Mouse (Mus musculus) erythroblast, embryonic 14.5 days (primary cell): Measurements from ENCODE around the gene Ergic2. TPM values are rescaled to one million over a fixed set of nuclear protein-coding genes. Genes with fewer than 3 reads are reported as not detected.

ENCODE experiments used
- H3K27me3 ChIP-seq: 2 replicates; pipeline ENCODE4 v1.6.1; 2012; ENCODE audit warnings: inconsistent platforms; ENCODE audit not compliant: control insufficient read depth
- H3K36me3 ChIP-seq: 2 replicates; pipeline ENCODE4 v1.6.1; 2012; ENCODE audit warnings: mild to moderate bottlenecking, inconsistent platforms; ENCODE audit not compliant: control insufficient read depth
- H3K4me1 ChIP-seq: 2 replicates; pipeline ENCODE4 v1.6.1; 2012; ENCODE audit warnings: inconsistent platforms; ENCODE audit not compliant: control insufficient read depth
- H3K4me3 ChIP-seq: replicated peaks from 2 replicates; pipeline ENCODE3; 2012; ENCODE audit warnings: moderate library complexity, mild to moderate bottlenecking, inconsistent platforms
- H3K9me3 ChIP-seq: 2 replicates; pipeline ENCODE4 v1.6.1; 2012; ENCODE audit warnings: low read length, inconsistent platforms, mixed read lengths; ENCODE audit not compliant: control insufficient read depth
- GATA1 ChIP-seq: IDR thresholded peaks from 2 replicates; pipeline ENCODE4 v1.6.1; 2012; ENCODE audit warnings: low read length, inconsistent platforms, mixed read lengths
- TAL1 ChIP-seq: IDR thresholded peaks from 3 replicates; pipeline ENCODE4 v1.6.1; 2012; ENCODE audit warnings: low read length, inconsistent platforms, mixed read lengths
- polyA plus RNA-seq: library from polyadenylated mRNA; stranded (reverse); fragments of >175 nt; gene quantifications from 2 replicates; pipeline ENCODE4 v1.2.3, GENCODE M21; 2012

The Ergic2 gene
- polyA plus RNA-seq, 1 experiment = 0.69 TPM

DNA sequence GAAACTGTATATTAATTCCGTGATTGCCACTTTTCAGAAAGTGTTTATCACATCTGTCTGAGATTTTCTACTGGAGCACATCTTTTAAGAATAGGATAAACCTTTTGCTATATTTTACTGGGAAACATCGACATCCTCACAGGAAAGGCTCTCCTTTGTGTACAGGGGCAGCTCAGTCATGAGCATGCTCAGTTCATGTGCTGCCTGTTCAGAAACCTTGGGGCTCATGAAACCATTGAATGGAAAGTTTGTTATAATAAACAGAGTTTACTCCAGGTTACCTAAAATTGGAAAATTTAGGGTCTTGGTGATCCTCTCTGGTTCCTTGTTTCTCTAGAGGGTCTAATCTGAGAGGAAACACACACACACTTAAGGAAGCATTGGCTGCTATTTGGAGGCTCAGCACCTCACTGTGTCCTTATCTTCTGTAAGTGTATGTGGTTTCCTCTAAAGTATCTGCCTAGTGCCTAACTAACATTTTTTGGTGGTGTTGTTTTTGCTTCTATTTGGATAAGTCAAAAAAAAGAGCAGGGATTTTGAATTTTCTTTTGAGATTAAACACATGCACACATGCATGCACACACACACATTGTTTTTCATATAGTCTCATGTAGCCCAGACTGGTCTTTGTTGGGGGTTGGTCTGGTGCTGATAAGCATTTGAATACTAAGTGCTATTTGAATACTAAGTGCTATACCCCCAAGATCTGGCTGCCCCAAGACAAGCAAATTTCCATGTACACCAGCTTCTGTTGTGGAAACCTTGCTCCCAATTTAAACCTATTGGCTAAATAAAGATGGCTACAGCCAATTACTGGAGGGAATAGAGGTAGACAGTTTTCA, 6.3 kb upstream of the Ergic2 start:
- H3K9me3 ChIP-seq = no peaks in the 10 kb centered on the region
- peaks cover 18% of the 10 kb centered on the region for H3K36me3 ChIP-seq
- H3K4me3 ChIP-seq = no peak overlapping the region
- peaks cover 19% of the 10 kb centered on the region for H3K4me1 ChIP-seq
- TF ChIP-seq GATA1 = no peak
- no peak for TF ChIP-seq TAL1
- no peaks in the 10 kb centered on the region for H3K27me3 ChIP-seq

DNA sequence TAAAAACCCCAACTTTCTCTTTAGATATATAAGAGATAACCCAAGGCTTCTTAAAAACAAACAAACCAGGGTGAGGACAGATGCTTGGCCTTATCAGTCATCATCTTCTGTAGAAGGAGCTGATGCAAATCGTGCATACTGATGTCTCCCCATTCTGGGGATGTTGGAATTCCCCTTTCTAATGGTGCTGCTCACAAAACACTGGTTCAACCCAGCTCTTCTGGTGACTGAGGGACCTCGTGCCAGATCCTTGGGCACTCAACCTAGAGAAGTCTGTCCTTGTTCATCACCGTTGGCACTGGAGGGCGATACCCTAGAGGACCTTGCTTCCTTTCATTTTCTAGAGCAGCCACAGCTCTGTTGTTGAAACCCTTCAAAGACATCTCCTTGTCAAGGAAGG, 4.6 kb upstream of the Ergic2 start:
- no peaks in the 10 kb centered on the region for H3K27me3 ChIP-seq
- peaks cover 18% of the 10 kb centered on the region for H3K36me3 ChIP-seq
- TF ChIP-seq GATA1 (no peak), TAL1 (no peak)
- H3K9me3 ChIP-seq = no peaks in the 10 kb centered on the region
- H3K4me1 ChIP-seq = peaks cover 30% of the 10 kb centered on the region
- H3K4me3 ChIP-seq = no peak overlapping the region

DNA sequence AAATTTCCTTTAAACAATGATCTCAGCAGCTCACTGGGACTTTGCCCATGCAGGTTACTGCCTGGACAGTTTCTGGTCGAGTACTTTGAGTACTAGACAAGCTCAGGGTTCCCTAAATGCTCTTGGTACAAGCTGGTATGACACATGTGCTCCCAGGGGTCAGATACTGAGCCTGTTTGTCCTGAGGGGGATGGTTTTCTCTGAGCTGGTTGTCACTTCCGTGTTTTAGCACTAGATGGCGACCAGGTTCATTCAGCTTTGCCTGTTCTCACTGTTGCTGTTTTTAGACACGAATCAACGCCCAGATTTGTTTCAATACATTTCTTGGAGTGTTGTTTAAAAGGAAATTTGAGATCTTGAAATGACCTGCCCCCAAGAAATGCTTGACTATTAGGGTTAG, 2.6 kb upstream of the Ergic2 start:
- Histone ChIP-seq H3K4me3 (no peak overlapping the region), H3K4me1 (peaks cover 43% of the 10 kb centered on the region), H3K36me3 (peaks cover 18% of the 10 kb centered on the region), H3K27me3 (no peaks in the 10 kb centered on the region), H3K9me3 (no peaks in the 10 kb centered on the region)
- TF ChIP-seq TAL1 (no peak), GATA1 (no peak)

DNA sequence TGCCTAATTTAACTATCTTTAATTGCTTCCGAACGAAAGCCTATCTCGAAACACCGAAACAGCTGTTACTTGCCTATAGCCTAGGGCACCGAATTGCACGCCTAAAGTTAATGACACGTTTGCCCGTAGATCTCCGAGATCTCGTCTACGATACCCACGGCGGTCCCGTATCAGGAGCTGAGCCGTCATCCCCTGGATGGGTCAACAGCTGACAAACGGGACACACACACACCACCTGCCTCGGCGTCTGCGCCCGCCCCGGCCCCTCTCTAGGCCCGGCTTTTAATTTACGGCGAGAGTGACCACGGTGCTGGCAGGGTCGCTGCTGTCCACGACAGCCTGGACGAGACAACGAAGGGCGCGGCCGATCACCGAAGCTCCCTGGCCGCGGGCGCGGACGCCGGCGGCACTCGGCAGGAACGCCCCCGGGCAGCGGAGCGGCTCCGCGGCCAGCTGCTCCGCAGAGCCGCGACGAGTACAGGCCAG, 740 bp downstream of the Ergic2 start:
- Histone ChIP-seq H3K27me3 (no peaks in the 10 kb centered on the region), H3K4me1 (peaks cover 49% of the 10 kb centered on the region)

DNA sequence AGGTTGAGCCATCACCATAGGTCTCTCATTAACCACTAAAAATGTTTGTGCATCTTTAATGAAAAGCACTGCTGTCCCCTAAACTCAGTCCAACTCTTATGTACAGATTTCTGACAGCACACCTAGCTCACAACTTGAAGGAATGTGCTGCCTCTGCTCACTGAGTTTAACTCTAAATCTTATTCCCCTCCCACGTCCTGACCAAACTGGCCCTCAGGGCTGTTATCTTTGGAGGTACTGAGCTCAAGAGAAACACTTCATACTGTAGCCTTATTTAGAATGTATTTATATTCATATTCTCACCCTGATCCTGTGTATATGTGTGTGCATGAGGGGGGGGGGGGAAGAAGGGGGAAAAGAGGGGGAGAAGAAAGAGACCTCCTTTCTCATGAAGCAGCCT, 4.7 kb downstream of the Ergic2 start:
- Histone ChIP-seq H3K36me3 (peaks cover 64% of the 10 kb centered on the region), H3K9me3 (no peaks in the 10 kb centered on the region), H3K4me1 (peaks cover 29% of the 10 kb centered on the region), H3K27me3 (no peaks in the 10 kb centered on the region), H3K4me3 (no peak overlapping the region)
- TF ChIP-seq TAL1 (no peak), GATA1 (no peak)

More for the DNA sequence above, 740 bp downstream of the Ergic2 start:
- TF ChIP-seq GATA1 (peak; percentile 30; the same call in 1 of the 2 replicates), TAL1 (no peak)
- Histone ChIP-seq H3K9me3 (no peaks in the 10 kb centered on the region), H3K36me3 (peaks cover 40% of the 10 kb centered on the region), H3K4me3 (peak overlapping the region; percentile 97)

DNA sequence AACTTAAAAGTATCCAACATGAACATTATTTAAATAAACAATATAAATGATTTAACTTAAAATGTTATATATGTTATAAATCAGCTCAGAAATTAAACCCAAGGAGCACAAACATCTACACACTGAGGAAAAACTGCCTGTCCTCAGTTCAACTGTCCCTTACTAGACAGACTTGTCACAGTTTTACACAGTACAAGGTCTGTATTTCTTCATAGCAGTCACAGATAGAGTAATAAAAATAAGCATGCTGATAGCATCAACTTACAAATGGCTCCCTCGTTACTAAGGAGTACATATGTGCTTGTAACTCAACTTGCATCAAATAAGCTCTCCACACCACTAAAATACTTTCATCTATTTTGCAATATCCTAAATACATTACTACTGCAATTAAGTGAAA, 7.0 kb downstream of the Ergic2 start:
- peaks cover 15% of the 10 kb centered on the region for H3K4me1 ChIP-seq
- peaks cover 87% of the 10 kb centered on the region for H3K36me3 ChIP-seq
- TF ChIP-seq TAL1 (no peak), GATA1 (no peak)

DNA sequence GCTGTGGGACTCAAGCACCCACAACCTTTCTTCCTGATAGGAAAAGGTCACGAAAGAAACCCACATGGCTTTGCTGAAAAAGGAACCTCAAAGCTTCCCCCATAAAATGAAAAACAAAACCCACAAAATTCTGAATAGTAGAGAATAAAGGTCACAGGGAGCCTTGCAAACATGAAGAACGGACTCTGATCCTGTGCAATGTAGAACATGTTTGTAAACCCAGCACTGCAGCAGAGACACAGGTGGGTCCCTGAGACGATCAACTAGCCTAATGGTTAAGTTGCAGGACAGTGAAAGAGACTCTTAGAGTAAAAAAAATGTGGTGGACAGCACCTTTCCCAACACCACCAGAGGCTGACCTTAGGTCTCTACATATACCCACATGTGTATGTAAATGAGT, 12.4 kb downstream of the Ergic2 start:
- Histone ChIP-seq H3K36me3 (peaks cover 91% of the 10 kb centered on the region), H3K4me1 (no peaks in the 10 kb centered on the region), H3K4me3 (no peak overlapping the region), H3K27me3 (no peaks in the 10 kb centered on the region), H3K9me3 (no peaks in the 10 kb centered on the region)
- TF ChIP-seq TAL1 = no peak
- TF ChIP-seq GATA1 = no peak

More for the DNA sequence above, 7.0 kb downstream of the Ergic2 start:
- Histone ChIP-seq H3K4me3 (no peak overlapping the region), H3K27me3 (no peaks in the 10 kb centered on the region), H3K9me3 (no peaks in the 10 kb centered on the region)

DNA sequence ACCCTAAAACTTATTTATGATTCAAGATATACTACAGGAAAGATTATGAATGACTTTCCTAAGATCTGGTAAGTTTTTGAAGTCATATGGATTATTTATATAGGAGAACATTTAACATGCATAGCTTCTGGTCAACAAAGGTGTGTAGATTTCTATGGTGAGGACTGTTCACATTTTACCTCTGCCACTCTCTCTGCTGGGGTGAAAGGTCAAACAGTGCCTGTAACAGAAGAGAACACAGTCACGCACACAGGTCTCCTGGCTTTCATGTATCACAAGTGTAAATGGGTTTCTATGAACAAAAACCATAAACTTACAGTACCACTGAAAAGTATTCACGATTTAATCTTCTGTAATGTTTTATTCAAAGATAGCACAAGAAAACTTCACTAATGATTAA, 13.0 kb downstream of the Ergic2 start:
- peaks cover 92% of the 10 kb centered on the region for H3K36me3 ChIP-seq

DNA sequence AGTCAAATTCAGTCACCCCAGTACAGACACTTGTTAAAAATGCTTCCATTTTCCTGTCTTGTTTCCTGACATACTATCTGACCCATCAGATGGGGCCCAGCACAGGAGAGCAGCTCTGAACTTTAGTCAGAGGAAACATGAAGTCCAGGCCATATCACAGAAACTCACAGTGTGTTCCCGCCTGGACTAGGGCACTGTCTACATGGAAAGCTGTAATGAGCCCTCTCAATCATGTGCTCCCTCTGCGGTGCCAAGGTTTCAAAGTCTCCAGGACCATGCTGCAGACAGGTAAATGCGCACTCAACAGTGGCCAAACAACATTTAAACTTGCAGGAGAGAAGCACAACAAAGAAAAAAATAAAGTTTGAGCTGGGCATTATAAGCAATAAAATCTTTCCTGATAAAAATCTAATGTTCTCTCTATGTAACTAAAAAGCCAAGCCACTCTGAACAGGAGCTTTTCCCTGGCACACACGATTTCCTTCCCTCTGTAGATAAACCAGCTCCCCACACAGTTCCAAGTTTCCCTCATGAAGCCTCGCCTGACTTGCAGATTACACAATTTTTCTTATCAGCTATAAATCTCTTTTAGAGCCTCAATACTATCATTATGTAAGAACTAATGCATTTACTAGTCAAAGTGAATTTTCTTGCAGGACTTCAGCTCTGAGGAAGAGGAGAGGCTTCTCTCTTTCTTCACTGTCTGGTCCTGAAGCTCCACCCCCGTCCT, 18.0 kb downstream of the Ergic2 start:
- Histone ChIP-seq H3K4me1 (no peaks in the 10 kb centered on the region), H3K4me3 (no peak overlapping the region), H3K9me3 (no peaks in the 10 kb centered on the region), H3K27me3 (no peaks in the 10 kb centered on the region), H3K36me3 (peaks cover 93% of the 10 kb centered on the region)
- TF ChIP-seq TAL1 = no peak
- no peak for TF ChIP-seq GATA1

More for the DNA sequence above, 13.0 kb downstream of the Ergic2 start:
- Histone ChIP-seq H3K27me3 (no peaks in the 10 kb centered on the region), H3K4me1 (no peaks in the 10 kb centered on the region), H3K4me3 (no peak overlapping the region), H3K9me3 (no peaks in the 10 kb centered on the region)
- TF ChIP-seq TAL1 (no peak), GATA1 (no peak)
